Mouse (Mus musculus): Measurements from ENCODE around the gene Pla2g4a. TPM values are rescaled to one million over a fixed set of nuclear protein-coding genes. Genes with fewer than 3 reads are reported as not detected.

Gene Pla2g4a
- total and polyA plus RNA-seq, 3 experiments, result 6.4 to 14.4 TPM; not detected in 1

- no peak for DNase-seq (ENCODE audit: low read depth, low spot score)
- Histone ChIP-seq H3K27me3 (ENCODE audit: control insufficient read depth in 1 of 2, insufficient read depth in 2 of 2, low read length in 2 of 2) (no peaks in the 10 kb centered on the region), H3K27ac (ENCODE audit: control insufficient read depth, low read depth, low read length) (no peak overlapping the region), H3K36me3 (ENCODE audit: control insufficient read depth in 1 of 2, insufficient read depth in 2 of 2, low read length in 2 of 2) (no peaks in the 10 kb centered on the region), H3K9ac (ENCODE audit: control insufficient read depth, low read depth, low read length, poor library complexity, severe bottlenecking) (no peak overlapping the region), H3K79me2 (ENCODE audit: control insufficient read depth, insufficient read depth, low read length, poor library complexity) (no peaks in the 10 kb centered on the region), H3K4me1 (ENCODE audit: control insufficient read depth in 1 of 2, insufficient read depth in 2 of 2, low read length in 2 of 2) (no peaks in the 10 kb centered on the region), H3K9me3 (replicated peaks; ENCODE audit: insufficient read depth, low read length) (no peaks in the 10 kb centered on the region), H3K4me3 (ENCODE audit: control insufficient read depth in 1 of 2, insufficient read depth in 1 of 2, low read depth in 2 of 2, low read length in 2 of 2) (no peak overlapping the region)
- TF ChIP-seq SMC3 (IDR thresholded peaks at IDR 0.05; ENCODE audit: low read depth, low read length) (no peak), EP300 (IDR thresholded peaks at IDR 0.05; ENCODE audit: low read depth in 1 of 2, low read length in 2 of 2) (no peak), USF1 (IDR thresholded peaks at IDR 0.05; ENCODE audit: low read depth, low read length) (no peak), MYC (IDR thresholded peaks at IDR 0.05; ENCODE audit: low read depth, low read length) (no peak), RCOR1 (IDR thresholded peaks at IDR 0.05; ENCODE audit: low read depth, low read length) (no peak), UBTF (IDR thresholded peaks at IDR 0.05; ENCODE audit: borderline replicate concordance, insufficient read depth, low read depth, low read length) (no peak), RAD21 (IDR thresholded peaks at IDR 0.05; ENCODE audit: low read depth, low read length) (no peak), NELFE (IDR thresholded peaks at IDR 0.05; ENCODE audit: low read depth, low read length) (no peak), POLR2AphosphoS2 (IDR thresholded peaks at IDR 0.05; ENCODE audit: low read length) (no peak), BHLHE40 (IDR thresholded peaks at IDR 0.05; ENCODE audit: borderline replicate concordance, low read depth, low read length) (no peak), USF2 (IDR thresholded peaks at IDR 0.05; ENCODE audit: borderline replicate concordance in 1 of 2, insufficient read depth in 1 of 2, low read depth in 1 of 2, low read length in 2 of 2) (no peak), CHD2 (IDR thresholded peaks at IDR 0.05; ENCODE audit: low read length) (no peak), MEF2A (IDR thresholded peaks at IDR 0.05; ENCODE audit: extremely low read depth, insufficient replicate concordance, low read depth, low read length, poor library complexity, severe bottlenecking) (no peak), NRF1 (IDR thresholded peaks at IDR 0.05; ENCODE audit: insufficient read depth, low read depth, low read length, poor library complexity, severe bottlenecking) (no peak), TAL1 (IDR thresholded peaks at IDR 0.05; ENCODE audit: low read length) (no peak), CHD1 (IDR thresholded peaks at IDR 0.05; ENCODE audit: low read depth, low read length) (no peak), MYB (IDR thresholded peaks at IDR 0.05; ENCODE audit: low read depth, low read length) (no peak), MAZ (IDR thresholded peaks at IDR 0.05; ENCODE audit: low read depth, low read length) (no peak), ZNF384 (IDR thresholded peaks at IDR 0.05; ENCODE audit: low read depth, low read length) (no peak), CTCF (IDR thresholded peaks at IDR 0.05 in 2 of 3, conservative IDR thresholded peaks at IDR 0.05 in 1 of 3; ENCODE audit: control insufficient read depth in 1 of 3, insufficient read depth in 1 of 3, low read depth in 2 of 3, low read length in 3 of 3, poor library complexity in 1 of 3, severe bottlenecking in 1 of 3) (no peak)
These were observed 147.3 kb downstream of the Pla2g4a start for GRCm38 (mm10) chr1:149813616-149814345.
